Mouse (Mus musculus) spleen, adult 12 weeks (tissue): ENCODE measurements around the gene Rasal3.
A peak's percentile ranks its signal among the peaks of the same experiment; 100 is the strongest.

Source experiments
- DNase-seq: peaks from one replicate; pipeline ENCODE4 v3.0.0; 2022; ENCODE audit warnings: low spot score

The Rasal3 gene

GRCm38 (mm10) chr17:32403417-32403816 lies at the start of gene Rasal3:
TSS of gene Rasal3 (minus strand) at chr17:32403583.
- no peak for DNase-seq

- peak; percentile 53 for DNase-seq
Measured at GRCm38 (mm10) chr17:32452482-32452881, 49.1 kb upstream of the Rasal3 start, which contains the start of gene Cyp4f39. TSS of gene Cyp4f39 (plus strand) at chr17:32452723.

GRCm38 (mm10) chr17:32450844-32451537 lies 47.6 kb upstream of the Rasal3 start:
- no peak for DNase-seq

- DNase-seq: no peak
Measured at GRCm38 (mm10) chr17:32449042-32449441, 45.7 kb upstream of the Rasal3 start.

GRCm38 (mm10) chr17:32447195-32447594 lies 43.8 kb upstream of the Rasal3 start:
- DNase-seq: no peak

GRCm38 (mm10) chr17:32445016-32445415 lies 41.6 kb upstream of the Rasal3 start:
- DNase-seq: no peak

- DNase-seq: no peak
Measured at GRCm38 (mm10) chr17:32443245-32443644, 39.9 kb upstream of the Rasal3 start.

GRCm38 (mm10) chr17:32437106-32437505 lies 33.7 kb upstream of the Rasal3 start:
- DNase-seq: no peak

- DNase-seq: no peak
Measured at GRCm38 (mm10) chr17:32435151-32435550, 31.8 kb upstream of the Rasal3 start.

- DNase-seq: no peak
Measured at GRCm38 (mm10) chr17:32434324-32434723, 30.9 kb upstream of the Rasal3 start.

GRCm38 (mm10) chr17:32431972-32432371 lies 28.6 kb upstream of the Rasal3 start:
- DNase-seq: no peak

GRCm38 (mm10) chr17:32426610-32427009 lies 23.2 kb upstream of the Rasal3 start:
- DNase-seq: no peak

- no peak for DNase-seq
Measured at GRCm38 (mm10) chr17:32424034-32424433, 20.7 kb upstream of the Rasal3 start, which contains the start of gene Pglyrp2. TSS of gene Pglyrp2 (minus strand) at chr17:32424167.

- DNase-seq: no peak
Measured at GRCm38 (mm10) chr17:32420781-32421180, 17.4 kb upstream of the Rasal3 start.

GRCm38 (mm10) chr17:32419989-32420388 lies 16.6 kb upstream of the Rasal3 start:
- DNase-seq: no peak

GRCm38 (mm10) chr17:32416771-32417170 lies 13.4 kb upstream of the Rasal3 start:
- no peak for DNase-seq

GRCm38 (mm10) chr17:32415417-32416020 lies 12.1 kb upstream of the Rasal3 start:
- DNase-seq: no peak

GRCm38 (mm10) chr17:32411898-32412297 lies 8.5 kb upstream of the Rasal3 start:
- DNase-seq: no peak

GRCm38 (mm10) chr17:32402779-32403157 lies 615 bp downstream of the Rasal3 start:
- peak; percentile 27 for DNase-seq

- no peak for DNase-seq
Measured at GRCm38 (mm10) chr17:32402011-32402778, 1.2 kb downstream of the Rasal3 start.

- no peak for DNase-seq
Measured at GRCm38 (mm10) chr17:32396266-32396665, 7.1 kb downstream of the Rasal3 start.

- no peak for DNase-seq
Measured at GRCm38 (mm10) chr17:32393944-32394343, 9.4 kb downstream of the Rasal3 start.

GRCm38 (mm10) chr17:32389101-32389659 lies 14.2 kb downstream of the Rasal3 start, which contains the start of gene Wiz:
TSS of gene Wiz (minus strand) at chr17:32389439.
- DNase-seq: peak; percentile 77
